Mouse (Mus musculus): ENCODE results near the gene Cx3cl1. TPM values are rescaled to one million over a fixed set of nuclear protein-coding genes. Genes with fewer than 3 reads are reported as not detected.

Gene Cx3cl1
- total RNA-seq (2021) = under 1 TPM; 0.82 to 0.96 TPM
- long read RNA-seq, experiment 1, partial matches to known transcripts = 0 of 1 reads
- long read RNA-seq, experiment 1, other reads (novel, unspliced or antisense) = 0 of 1 reads
- long read RNA-seq, experiment 2, partial matches to known transcripts = 0 of 3 reads
- long read RNA-seq, experiment 2, other reads (novel, unspliced or antisense) = 0 of 3 reads

- peak; percentile 65 for DNase-seq
- intact Hi-C loops (cut with DNase I; ENCODE audit: low total_unique reads) = no loop called here
Measured at GRCm38 (mm10) chr8:94771941-94772670, at the start of gene Cx3cl1. Cx3cl1 (plus strand) TSS chr8:94772009.

DNA sequence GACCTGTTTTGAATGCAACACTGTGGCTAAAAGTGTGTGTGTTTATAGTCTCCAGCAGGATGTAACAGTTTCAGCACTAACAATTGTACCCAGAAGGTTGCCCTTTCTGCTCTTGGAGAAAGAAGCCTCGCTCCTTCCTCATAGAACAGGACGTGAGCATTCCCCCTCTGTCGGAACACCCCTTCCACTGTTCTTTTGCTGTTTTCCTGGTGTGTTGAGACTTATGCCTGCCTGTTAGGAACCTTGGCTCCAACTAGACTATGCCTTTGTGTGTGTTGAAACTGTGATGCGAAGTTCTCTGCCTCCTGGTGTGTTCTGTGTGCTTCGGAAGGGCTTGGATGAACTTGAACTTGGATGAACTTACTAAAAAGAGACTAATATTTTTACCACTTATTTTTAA lies 45.8 kb upstream of the Cx3cl1 start:
- intact Hi-C loops (cut with DNase I; ENCODE audit: low total_unique reads) = no loop called here
- no peak for DNase-seq

DNA sequence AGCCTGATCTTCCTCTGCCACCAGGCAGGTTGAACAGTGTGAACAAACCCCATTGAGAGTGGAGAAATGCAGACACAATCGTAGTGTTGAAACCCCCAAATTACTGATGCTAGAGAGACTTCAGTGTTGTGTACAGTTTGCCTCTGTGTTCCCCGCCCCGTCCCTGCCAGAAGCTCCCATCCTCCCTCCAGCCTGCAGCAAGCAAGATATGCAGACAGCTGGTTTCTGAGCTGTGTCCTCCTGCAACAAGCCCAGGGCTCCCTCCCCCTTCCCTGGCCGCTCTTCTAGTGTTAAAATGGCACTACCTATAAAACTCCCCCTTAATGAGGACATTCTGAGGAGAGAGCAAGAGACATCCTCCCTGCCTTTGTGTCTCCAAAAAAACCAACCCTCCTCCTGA lies 42.5 kb upstream of the Cx3cl1 start:
- no peak for DNase-seq
- intact Hi-C loops (cut with DNase I; ENCODE audit: low total_unique reads) = no loop called here

DNA sequence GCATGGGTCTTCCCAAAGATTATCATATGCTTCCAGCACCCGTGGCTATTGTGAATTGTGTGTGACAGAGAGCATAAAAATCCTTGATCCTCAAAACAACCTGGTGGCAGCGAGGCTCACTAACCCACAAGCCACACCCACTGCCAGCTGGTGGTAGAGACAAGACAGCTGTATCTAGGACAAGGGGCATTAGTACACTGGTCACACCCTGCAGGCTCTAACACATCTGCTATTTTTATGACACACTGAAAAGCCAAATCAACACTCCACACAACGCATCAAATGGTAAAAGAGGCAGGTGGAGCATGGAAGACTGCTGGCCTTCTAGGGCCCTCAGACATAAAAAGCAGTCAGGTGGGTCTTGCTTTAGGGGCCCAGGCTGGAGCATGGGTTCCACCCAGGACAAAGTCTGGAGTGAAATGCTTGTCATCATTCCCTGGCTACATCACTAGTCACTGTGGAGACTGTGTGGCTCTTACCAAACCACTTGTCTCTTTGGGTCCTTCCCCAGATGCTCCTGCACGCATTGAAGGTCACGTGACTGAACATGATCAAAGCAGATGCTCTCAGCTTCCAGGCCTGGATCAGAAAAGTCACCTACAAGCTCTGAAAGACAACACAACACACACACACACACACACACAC lies 37.9 kb upstream of the Cx3cl1 start:
- DNase-seq = no peak
- intact Hi-C loops (cut with DNase I; ENCODE audit: low total_unique reads) = no loop called here

DNA sequence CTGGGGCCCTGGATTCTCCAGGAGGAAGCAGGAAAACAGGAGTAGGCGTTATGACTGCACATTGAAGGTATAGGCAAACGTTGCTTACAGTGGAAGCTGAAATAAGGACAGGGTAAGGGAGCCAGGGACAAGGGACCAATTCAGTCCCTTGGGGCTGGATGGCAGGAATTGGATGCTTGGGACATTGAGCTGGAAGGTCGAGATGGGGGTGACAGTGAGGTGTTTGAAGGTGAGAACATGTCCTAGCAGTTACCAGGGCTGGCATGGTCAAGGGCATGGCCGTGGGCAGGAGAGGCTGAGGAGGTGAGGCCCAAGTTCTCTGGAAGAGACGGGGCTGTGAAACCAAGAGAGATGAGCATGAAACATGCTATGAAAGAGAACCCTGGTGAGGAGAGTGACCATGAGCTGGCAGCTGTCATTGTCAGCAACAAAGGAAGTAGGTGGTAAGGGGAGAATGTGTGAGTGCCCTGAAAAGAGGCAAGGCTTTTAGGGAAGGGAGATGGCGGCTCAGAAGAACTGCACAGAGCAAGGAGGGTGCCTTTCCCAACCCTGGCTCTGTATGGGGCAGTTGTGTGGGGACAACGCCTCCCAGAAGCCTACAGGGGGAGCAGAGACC lies 37.0 kb upstream of the Cx3cl1 start:
- DNase-seq = no peak
- intact Hi-C loops (cut with DNase I; ENCODE audit: low total_unique reads) = no loop called here

DNA sequence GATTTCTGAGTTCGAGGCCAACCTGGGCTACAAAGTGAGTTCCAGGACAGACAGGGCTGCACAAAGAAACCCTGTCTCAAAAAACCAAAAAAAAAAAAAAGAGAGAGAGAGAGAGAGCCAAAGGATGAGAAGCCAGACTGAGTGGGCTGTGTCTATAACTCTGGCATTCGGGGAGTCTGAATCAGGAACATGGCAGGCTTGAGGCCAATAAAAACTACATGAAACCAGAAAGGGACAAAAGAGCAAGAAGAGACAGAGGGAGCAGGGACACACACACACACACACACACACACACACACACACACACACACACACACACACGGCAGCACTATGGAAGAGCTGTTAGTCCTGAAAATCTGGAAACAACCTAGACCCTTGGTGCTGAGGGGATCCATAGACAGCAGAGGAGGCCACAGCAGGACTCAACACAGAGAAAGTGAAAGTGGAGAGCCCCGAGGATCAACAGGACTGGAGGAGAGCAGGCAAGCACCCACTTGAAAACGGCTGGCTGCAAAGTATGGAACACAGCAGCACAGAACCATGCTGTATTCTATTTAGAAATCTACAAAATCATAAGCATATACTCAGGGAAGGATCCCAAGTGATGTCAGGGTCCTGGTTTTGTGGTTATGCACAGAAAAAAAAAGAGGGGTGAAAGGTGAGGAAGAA lies 36.2 kb upstream of the Cx3cl1 start:
- DNase-seq = no peak
- intact Hi-C loops (cut with DNase I; ENCODE audit: low total_unique reads) = no loop called here

DNA sequence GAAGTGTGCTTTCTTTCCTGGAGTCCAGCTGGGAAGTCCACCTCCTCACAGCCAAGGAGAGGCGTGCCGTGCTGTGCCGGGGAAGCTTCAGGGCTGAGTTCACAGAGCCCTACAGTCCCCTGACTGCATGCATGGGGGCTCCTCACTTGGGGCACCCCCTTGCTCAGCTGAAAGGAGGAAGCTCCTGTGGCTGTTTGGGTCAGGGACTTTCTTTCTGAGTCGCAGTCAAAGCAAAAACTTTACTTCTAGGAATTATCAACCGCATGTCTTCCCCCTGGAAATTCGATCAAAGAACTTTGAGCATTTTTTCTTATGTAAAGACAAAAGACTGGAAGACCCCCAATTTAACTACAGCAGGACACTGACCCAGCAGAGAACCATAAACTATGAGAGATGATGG lies 32.0 kb upstream of the Cx3cl1 start:
- intact Hi-C loops (cut with DNase I; ENCODE audit: low total_unique reads) = no loop called here
- DNase-seq = no peak

DNA sequence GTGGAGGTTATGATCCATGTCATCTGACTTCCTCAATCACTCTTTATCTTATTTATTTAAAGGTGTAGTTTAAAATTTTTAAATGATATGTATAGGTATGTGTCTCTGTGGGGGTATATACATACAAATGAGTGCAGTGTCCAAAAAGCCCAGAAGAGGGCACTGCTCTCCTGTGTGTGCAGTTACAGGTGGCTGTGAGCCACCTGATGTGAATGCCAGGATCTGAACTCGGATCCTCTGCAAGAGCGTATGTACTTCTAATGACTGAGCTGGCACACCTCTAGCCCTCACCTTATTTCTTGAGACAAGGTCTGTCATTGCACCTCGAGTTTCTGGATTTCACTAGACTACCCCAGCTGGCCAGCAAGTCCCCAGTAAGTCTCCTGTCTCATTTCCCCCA lies 31.2 kb upstream of the Cx3cl1 start:
- intact Hi-C loops (cut with DNase I; ENCODE audit: low total_unique reads) = no loop called here
- no peak for DNase-seq

DNA sequence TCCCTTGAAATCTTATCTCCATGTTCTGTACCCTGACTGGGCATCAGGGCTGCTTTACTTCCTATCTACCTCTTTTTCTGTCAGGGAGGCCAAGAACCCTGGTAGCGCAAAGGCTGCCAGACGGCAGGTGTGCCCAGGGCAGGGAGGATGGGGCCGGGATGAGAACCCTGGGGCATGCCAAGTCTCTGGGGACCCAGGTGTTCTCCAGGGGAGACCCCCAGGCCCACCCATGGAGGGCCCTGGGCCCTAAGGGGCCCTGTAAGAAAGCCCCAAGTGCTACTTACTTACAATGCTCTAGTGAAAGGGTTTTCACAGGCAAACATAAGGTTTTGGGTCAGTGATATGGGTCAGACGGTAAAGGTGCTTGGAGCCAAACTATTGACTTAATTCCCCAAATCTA lies 30.1 kb upstream of the Cx3cl1 start:
- intact Hi-C loops (cut with DNase I; ENCODE audit: low total_unique reads) = no loop called here
- no peak for DNase-seq

- intact Hi-C loops (cut with DNase I; ENCODE audit: low total_unique reads) = no loop called here
- DNase-seq = no peak
Measured at GRCm38 (mm10) chr8:94744484-94744883, 27.3 kb upstream of the Cx3cl1 start.

DNA sequence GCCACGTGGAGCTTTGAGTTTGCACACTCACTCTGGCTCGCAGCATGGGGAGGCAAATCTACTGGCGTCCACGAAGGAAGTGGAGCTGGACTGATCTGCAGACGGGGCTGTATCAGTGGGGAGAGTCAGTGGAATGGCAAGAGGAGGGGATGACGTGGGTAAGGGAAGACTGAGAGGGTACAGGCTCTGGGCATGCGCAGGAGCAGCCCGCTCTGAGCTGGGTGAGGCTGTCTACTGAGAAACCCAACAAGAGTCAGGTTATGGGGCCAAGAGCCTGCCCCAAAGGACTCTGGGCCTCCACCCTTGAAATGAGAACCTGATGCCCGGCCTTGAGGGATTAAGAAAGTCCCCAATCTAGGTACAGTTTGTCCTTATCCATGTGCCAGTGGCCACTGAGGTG lies 26.8 kb upstream of the Cx3cl1 start:
- no peak for DNase-seq
- intact Hi-C loops (cut with DNase I; ENCODE audit: low total_unique reads) = no loop called here

DNA sequence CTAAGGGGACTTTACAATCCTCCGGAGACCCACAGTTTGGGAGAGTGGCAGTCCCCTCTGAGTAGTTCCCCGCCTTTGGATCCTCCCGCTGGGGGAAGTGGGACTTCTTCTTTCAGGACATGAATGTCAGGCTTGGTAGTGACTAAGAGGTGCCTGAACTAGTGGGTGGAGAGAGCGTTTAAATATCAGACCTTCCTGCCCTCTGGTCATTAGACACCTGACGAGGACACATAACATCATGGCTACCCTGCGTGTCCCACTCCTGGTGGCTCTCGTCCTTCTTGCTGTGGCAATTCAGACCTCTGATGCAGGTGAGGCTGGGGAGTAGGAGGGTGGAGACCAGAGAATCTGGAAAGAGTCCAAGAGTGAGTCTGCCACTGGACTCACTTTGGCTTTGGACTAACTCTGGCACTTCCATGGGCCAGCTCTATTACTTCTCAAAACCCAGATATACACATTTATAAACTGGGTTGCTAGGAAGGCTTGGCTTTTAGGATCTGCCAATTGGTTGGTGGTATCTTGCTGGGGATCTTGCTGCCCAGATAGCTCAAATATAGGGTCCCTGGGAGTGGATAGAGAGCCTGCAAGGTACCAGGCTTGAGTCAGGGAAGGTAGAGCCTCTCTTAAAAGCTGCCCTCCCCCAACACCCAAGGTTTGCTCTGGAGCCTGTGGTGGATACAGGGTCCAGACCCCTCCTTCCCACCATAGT lies 26.2 kb upstream of the Cx3cl1 start, which contains the start of gene Ccl22:
Ccl22 (plus strand) TSS at position 115 of the 709 bp plus-strand sequence.
- intact Hi-C loops (cut with DNase I; ENCODE audit: low total_unique reads) = no loop called here

DNA sequence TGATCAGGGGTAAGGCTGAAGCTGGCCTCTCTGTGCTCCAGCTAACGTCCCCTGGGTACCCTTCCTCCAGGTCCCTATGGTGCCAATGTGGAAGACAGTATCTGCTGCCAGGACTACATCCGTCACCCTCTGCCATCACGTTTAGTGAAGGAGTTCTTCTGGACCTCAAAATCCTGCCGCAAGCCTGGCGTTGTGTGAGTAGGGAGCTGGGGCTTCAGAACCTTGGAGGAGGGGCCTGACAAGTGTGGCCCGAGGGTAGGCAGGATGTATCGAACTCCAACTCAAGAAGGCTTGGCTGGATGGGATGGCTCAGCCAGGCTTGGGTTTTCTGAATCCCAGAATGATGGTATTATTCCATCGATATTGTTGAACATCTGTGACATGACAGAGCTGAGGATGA lies 25.0 kb upstream of the Cx3cl1 start:
- intact Hi-C loops (cut with DNase I; ENCODE audit: low total_unique reads) = no loop called here
- no peak for DNase-seq

More for the DNA sequence above, 26.2 kb upstream of the Cx3cl1 start, which contains the start of gene Ccl22:
- no peak for DNase-seq

DNA sequence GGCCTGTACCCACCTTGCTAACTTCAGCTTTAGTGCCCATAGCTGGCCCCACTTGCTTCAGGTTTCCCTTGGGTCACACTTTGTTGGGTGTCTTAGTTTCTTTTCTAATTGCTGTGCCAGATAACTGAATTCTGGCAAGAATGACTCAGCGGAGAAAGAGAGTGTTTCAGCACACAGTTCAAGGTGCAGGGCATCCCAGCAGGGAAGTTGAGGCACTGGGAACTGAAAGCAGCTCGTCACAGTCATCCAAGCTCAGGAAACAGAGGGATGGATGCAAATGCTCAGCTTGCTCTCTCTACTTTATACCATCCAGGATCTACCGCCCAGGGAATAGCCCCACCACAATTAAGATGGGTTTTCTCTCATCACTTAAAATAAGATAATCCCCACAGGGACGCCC lies 23.4 kb upstream of the Cx3cl1 start:
- intact Hi-C loops (cut with DNase I; ENCODE audit: low total_unique reads) = no loop called here

DNA sequence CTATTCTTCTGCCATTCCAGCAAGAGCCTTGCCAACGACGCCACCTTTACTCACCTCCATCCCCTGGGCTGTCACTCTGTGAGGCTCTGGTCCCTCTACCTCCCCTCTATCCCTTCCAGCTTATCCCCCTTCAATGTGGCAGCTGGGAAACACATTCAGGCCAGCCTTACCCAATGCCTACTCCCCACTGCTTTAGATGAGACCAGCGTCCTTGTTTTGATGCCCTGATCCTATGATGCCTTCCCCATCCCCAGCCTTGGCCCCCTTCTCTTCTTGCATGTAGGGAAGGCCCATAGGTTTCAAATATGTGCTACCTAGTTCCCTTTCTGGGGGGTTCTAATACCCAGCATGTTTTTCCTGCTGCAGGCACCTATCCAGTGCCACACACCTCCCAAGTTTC lies 21.9 kb upstream of the Cx3cl1 start:
- intact Hi-C loops (cut with DNase I; ENCODE audit: low total_unique reads) = no loop called here
- DNase-seq = no peak

More for the DNA sequence above, 23.4 kb upstream of the Cx3cl1 start:
- no peak for DNase-seq

- no peak for DNase-seq
- intact Hi-C loops (cut with DNase I; ENCODE audit: low total_unique reads) = no loop called here
Measured at GRCm38 (mm10) chr8:94751023-94751849, 20.6 kb upstream of the Cx3cl1 start.

GRCm38 (mm10) chr8:94754006-94754405 lies 17.8 kb upstream of the Cx3cl1 start:
- no peak for DNase-seq
- intact Hi-C loops (cut with DNase I; ENCODE audit: low total_unique reads) = no loop called here

DNA sequence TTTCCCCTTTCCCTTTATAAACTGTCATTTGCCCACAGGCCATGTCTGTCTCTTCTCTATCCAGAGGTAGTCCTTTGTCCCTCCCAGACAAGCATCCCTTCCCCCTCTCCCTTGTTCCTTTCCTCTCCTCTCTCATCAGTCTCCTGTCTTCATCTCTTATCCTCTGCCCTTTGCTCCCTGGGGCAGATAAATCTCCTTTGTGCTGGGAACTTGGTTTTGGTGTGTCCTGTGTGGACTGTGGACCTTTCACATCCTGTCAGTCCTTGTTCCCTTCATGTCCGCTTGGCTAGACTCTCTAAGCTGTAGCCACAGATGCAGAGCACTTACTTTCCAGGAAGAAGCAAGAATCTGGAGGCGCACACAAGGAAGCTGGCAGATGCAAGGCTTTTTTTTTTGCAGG lies 17.3 kb upstream of the Cx3cl1 start:
- intact Hi-C loops (cut with DNase I; ENCODE audit: low total_unique reads) = no loop called here

DNA sequence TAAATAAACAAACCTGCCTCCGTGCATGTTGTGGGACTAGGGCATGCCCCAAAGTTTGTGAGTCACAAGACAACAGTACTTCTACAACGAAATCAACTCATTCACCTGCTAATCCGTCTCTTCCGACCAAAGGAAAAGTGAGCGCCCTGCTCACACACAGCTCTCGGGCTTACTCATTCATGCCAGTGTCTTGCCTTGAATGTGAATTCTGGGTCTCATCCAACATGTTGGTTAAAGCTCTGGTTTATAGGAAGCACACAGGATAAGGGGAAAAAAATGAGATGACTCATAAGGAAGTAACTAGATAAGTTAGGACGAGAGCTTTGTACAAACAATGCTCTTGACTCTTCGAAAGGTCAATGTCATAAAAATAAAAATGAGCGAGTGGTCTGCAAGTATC lies 4.8 kb upstream of the Cx3cl1 start:
- no peak for DNase-seq
- intact Hi-C loops (cut with DNase I; ENCODE audit: low total_unique reads) = no loop called here

More for the DNA sequence above, 17.3 kb upstream of the Cx3cl1 start:
- DNase-seq = no peak

All from gastrocnemius, postnatal 14 days (tissue).